Mouse (Mus musculus): ENCODE measurements around the gene D5Ertd577e. TPM values are rescaled to one million over a fixed set of nuclear protein-coding genes. Genes with fewer than 3 reads are reported as not detected.
"Not testable (repeated sequence)": the region's sequence is repeated elsewhere in the genome, so short reads cannot be mapped to it uniquely, and the experiment has no call there.

Gene D5Ertd577e
- not detected for total RNA-seq (2021)

DNA sequence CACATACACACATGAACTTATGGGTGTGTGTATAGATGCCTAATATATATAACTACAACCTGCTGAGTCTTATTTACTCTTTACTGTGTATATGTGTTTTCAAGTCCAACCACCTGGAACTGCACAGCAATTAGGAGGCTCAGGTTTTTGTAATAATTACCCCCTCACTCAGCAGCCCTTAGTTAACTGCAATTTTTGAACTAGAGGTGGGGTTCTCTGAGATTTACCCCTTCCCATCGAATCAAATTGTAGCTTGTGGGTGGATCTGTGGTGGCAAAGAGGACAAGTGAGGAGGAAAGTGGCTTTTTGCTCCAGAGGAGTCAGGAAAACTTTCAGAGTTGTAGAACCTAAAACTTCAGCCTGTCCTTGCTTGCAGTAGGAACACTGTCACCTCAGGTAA lies at the start of gene D5Ertd577e:
Gene D5Ertd577e, plus strand, starts transcription at position 301 of the 400 bp plus-strand sequence.
- not testable (repeated sequence) for DNase-seq

DNA sequence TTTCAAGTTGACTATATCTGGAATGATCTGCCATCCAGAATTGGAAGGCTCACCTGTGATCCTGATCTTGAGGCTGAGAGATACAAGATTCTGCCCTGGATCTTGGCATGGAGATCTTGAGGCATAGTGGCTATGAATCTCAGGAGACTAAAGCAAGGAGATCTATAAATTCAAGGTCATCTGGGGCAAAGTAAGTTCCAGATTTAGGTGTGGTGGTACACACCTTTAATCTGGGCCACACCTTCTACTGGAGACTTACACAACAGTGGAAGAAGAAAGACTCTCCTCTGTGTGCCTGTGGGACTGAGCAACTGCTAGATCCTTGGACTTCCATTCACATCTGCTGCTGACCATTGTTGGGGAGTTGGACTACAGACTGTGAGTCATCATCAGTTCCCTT lies 53.9 kb downstream of the D5Ertd577e start, which contains the start of gene Gm3286:
Gene Gm3286, plus strand, starts transcription at position 301 of the 400 bp plus-strand sequence.
- DNase-seq, result not testable (repeated sequence)

Other genes starting within 250 kb of the D5Ertd577e start
- gene Gm10424, start 184.0 kb upstream of the D5Ertd577e start, total RNA-seq (2021), result not detected
- not detected for gene Gm3259, start 150.9 kb upstream of the D5Ertd577e start, total RNA-seq (2021)
- gene Gm3286, start 54.0 kb downstream of the D5Ertd577e start, total RNA-seq (2021), result not detected
- not detected for gene Gm7971, start 138.1 kb downstream of the D5Ertd577e start, total RNA-seq (2021)

Data from heart, postnatal 4 days (tissue).